ENCODE assay signal across 8 mouse cellular contexts in the genomic region with DNA sequence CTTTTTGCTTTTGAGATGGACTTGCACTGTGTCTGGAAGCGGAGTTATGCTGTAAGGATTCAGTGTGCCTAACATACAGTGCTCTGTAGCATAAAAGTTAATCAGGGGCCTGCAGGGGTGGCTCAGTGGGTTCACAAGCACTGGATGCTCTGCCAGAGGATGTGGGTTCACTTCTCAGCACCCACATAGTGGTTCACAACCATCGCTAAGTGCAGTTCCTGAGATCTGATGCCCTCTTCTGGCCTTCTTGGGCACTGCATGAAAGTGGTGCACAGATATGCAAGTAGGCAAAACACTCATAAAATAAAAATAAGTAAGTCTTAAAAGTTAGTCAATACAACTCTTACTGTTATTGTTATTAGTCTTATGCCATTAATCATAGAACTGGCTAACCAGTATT. TPM values are rescaled to one million over a fixed set of nuclear protein-coding genes. Genes with fewer than 3 reads are reported as not detected.
A peak's percentile ranks its signal among the peaks of the same experiment; 100 is the strongest.
DNase-seq lines count a peak whose midpoint lies in the region; ATAC-seq and TF ChIP-seq lines count a peak whose summit lies in the region.
"Had no signal": no experiment of that assay in that cellular context is flagged by ENCODE, and none has a peak within 500 bp of the region (broad histone marks: within the 10 kb centered on the region; RNA-seq: fewer than 3 reads in every experiment).

No protein-coding gene starts in this region.

- H3K79me2 ChIP-seq in CH12.LX (replicated peaks; ENCODE audit: control insufficient read depth, extremely low read depth, insufficient read depth, poor library complexity, severe bottlenecking), result no peaks in the 10 kb centered on the region

- TF ChIP-seq CTCF in kidney, postnatal 0 days (IDR thresholded peaks at IDR 0.05; ENCODE audit: low read depth), result peak; percentile 63
- TF ChIP-seq CTCF in CH12.LX (conservative IDR thresholded peaks at IDR 0.05 in 1 of 2, IDR thresholded peaks at IDR 0.05 in 1 of 2; ENCODE audit: low read depth in 2 of 2, low read length in 2 of 2), result peak; percentile 38 to 59; a peak in 3 of 4 replicates

- dilution Hi-C loops in CH12.LX (cut with MboI; ENCODE audit: extremely low pct_ligation_motif_present, extremely low pct_unique_long_range_greater_than_20kb, low sequenced_read_pairs), result no loop called here

- 81% methylated on average over 2 of the region's 2 CpGs for WGBS in kidney, postnatal 0 days
- WGBS in kidney, embryonic 16.5 days, result 81% methylated on average over 2 of the region's 2 CpGs

- TF ChIP-seq EP300 in CH12.LX (IDR thresholded peaks at IDR 0.05; ENCODE audit: low read length), result no peak

- H3K9ac ChIP-seq in kidney, postnatal 0 days (ENCODE audit: low read depth, low read length), result no peak overlapping the region
- no peak overlapping the region for H3K9ac ChIP-seq in kidney, embryonic 16.5 days (replicated peaks; ENCODE audit: low read length)
- H3K9ac ChIP-seq in CH12.LX (ENCODE audit: insufficient read depth, low read depth), result no peak overlapping the region

- H3K4me1 ChIP-seq in kidney, postnatal 0 days (replicated peaks; ENCODE audit: insufficient read depth, low read length), result no peaks in the 10 kb centered on the region
- H3K4me1 ChIP-seq in kidney, embryonic 16.5 days (ENCODE audit: insufficient read depth, low read length), result no peaks in the 10 kb centered on the region
- no peaks in the 10 kb centered on the region for H3K4me1 ChIP-seq in CH12.LX (ENCODE audit: control insufficient read depth in 1 of 2, insufficient read depth in 2 of 2)

- no peak overlapping the region for H3K4me2 ChIP-seq in kidney, postnatal 0 days (ENCODE audit: low read length)
- no peak overlapping the region for H3K4me2 ChIP-seq in kidney, embryonic 16.5 days (replicated peaks; ENCODE audit: low read depth, low read length)
- H3K4me2 ChIP-seq in CH12.LX (ENCODE audit: insufficient read depth, low read depth, poor library complexity, severe bottlenecking), result no peak overlapping the region

- no peaks in the 10 kb centered on the region for H3K9me3 ChIP-seq in kidney, postnatal 0 days (replicated peaks; ENCODE audit: low read length)
- H3K9me3 ChIP-seq in kidney, embryonic 16.5 days (ENCODE audit: low read length), result no peaks in the 10 kb centered on the region
- H3K9me3 ChIP-seq in CH12.LX (replicated peaks; ENCODE audit: low read length), result peaks cover 2% of the 10 kb centered on the region

- TF ChIP-seq RAD21 in CH12.LX (IDR thresholded peaks at IDR 0.05; ENCODE audit: low read depth, low read length), result peak; percentile 16

- in situ Hi-C loops in CH12.LX (cut with MboI; ENCODE audit: low pct_ligation_motif_present, low pct_unique_long_range_greater_than_20kb, low sequenced_read_pairs), result no loop called here

- no peak for TF ChIP-seq POLR2A in CH12.LX (IDR thresholded peaks at IDR 0.05; ENCODE audit: low read depth, low read length)

- ATAC-seq in kidney, postnatal 0 days (replicated peaks; ENCODE audit: low FRiP score, low read depth), result no peak
- no peak for ATAC-seq in kidney, embryonic 16.5 days (ENCODE audit: low FRiP score, low TSS enrichment)

- peaks cover 29% of the 10 kb centered on the region for H3K36me3 ChIP-seq in kidney, postnatal 0 days (ENCODE audit: insufficient read depth, low read length)
- peaks cover 56% of the 10 kb centered on the region for H3K36me3 ChIP-seq in kidney, embryonic 16.5 days (ENCODE audit: insufficient read depth, low read length)
- peaks cover 49 to 84% of the 10 kb centered on the region in 2 experiments for H3K36me3 ChIP-seq in CH12.LX (replicated peaks in 1 of 2; ENCODE audit: control insufficient read depth in 1 of 2, insufficient read depth in 1 of 2, low read length in 1 of 2)

- H3K4me3 ChIP-seq in kidney, postnatal 0 days (replicated peaks; ENCODE audit: low read depth, low read length), result no peak overlapping the region
- no peak overlapping the region for H3K4me3 ChIP-seq in kidney, embryonic 16.5 days (ENCODE audit: low read length)
- H3K4me3 ChIP-seq in CH12.LX (replicated peaks in 1 of 3; ENCODE audit: low read depth in 2 of 3, low read length in 2 of 3, poor library complexity in 1 of 3), result no peak overlapping the region

- H3K27me3 ChIP-seq in kidney, postnatal 0 days (ENCODE audit: insufficient read depth, low read length), result no peaks in the 10 kb centered on the region
- no peaks in the 10 kb centered on the region for H3K27me3 ChIP-seq in kidney, embryonic 16.5 days (ENCODE audit: insufficient read depth, low read length)
- no peaks in the 10 kb centered on the region for H3K27me3 ChIP-seq in CH12.LX (replicated peaks)

- no peak for DNase-seq in kidney, postnatal 0 days (ENCODE audit: low spot score)
- DNase-seq in CH12.LX (ENCODE audit: extremely low read depth), result no peak
- DNase-seq in T-cell, adult 2 months (ENCODE audit: low spot score), result peak; percentile 55
- peak; percentile 23 for DNase-seq in kidney, postnatal 14 days
- DNase-seq in spleen, adult 12 weeks (ENCODE audit: low spot score), result peak; percentile 37
- DNase-seq in frontal cortex, postnatal 25 days (ENCODE audit: low spot score in 2 of 2), result no peak

- no peak overlapping the region for H3K27ac ChIP-seq in kidney, postnatal 0 days
- no peak overlapping the region for H3K27ac ChIP-seq in kidney, embryonic 16.5 days (ENCODE audit: low read length)
- no peak overlapping the region for H3K27ac ChIP-seq in CH12.LX (ENCODE audit: insufficient read depth, low read depth)
- H3K27ac ChIP-seq: macrophage had no signal

TF ChIP-seq in CH12.LX, 34 proteins besides CTCF, POLR2A, EP300 and RAD21:
- TF ChIP-seq MXI1 (IDR thresholded peaks at IDR 0.05; ENCODE audit: low read depth, low read length) (no peak), SIN3A (IDR thresholded peaks at IDR 0.05; ENCODE audit: low read length) (no peak), SMC3 (IDR thresholded peaks at IDR 0.05; ENCODE audit: low read depth, low read length) (peak; percentile 30)

RNA-seq across cellular contexts. Expression of a gene that starts 6.8 kb away (rescaled TPM):
- 56.6 and 62.9 TPM in 2 replicates for polyA plus RNA-seq in kidney, postnatal 0 days (2015; fragmentation: Nextera tagmentation; extraction: Ambion mirVana)
- 33.1 and 40.4 TPM in 2 replicates for polyA plus RNA-seq in kidney, embryonic 16.5 days (2015; fragmentation: Nextera tagmentation; extraction: Ambion mirVana)
- total RNA-seq in CH12.LX (2012; rRNA removed) (6.3 and 7.7 TPM in 2 replicates), CH12.LX (2014; rRNA removed) (11.3 and 11.7 TPM in 2 replicates)
- polyA plus RNA-seq in CH12.LX (2012; ENCODE audit: insufficient read length, low read depth), result 9.0 and 9.4 TPM in 2 replicates

RNA-seq across cellular contexts. Expression of a gene that starts 7.3 kb away (rescaled TPM):
- 24.8 and 28.9 TPM in 2 replicates for polyA plus RNA-seq in kidney, postnatal 0 days (2015; fragmentation: Nextera tagmentation; extraction: Ambion mirVana)
- polyA plus RNA-seq in kidney, embryonic 16.5 days (2015; fragmentation: Nextera tagmentation; extraction: Ambion mirVana), result 41.8 and 44.3 TPM in 2 replicates
- 24.4 and 25.7 TPM in 2 replicates for total RNA-seq in CH12.LX (2012; rRNA removed)
- total RNA-seq in CH12.LX (2014; rRNA removed), result 31.4 and 40.1 TPM in 2 replicates
- polyA plus RNA-seq in CH12.LX (2012; ENCODE audit: insufficient read length, low read depth), result 31.1 and 39.6 TPM in 2 replicates

RNA-seq across cellular contexts. Expression of a gene that starts 14.1 kb away (rescaled TPM):
- 7.9 and 9.3 TPM in 2 replicates for polyA plus RNA-seq in kidney, postnatal 0 days (2015; fragmentation: Nextera tagmentation; extraction: Ambion mirVana)
- polyA plus RNA-seq in kidney, embryonic 16.5 days (2015; fragmentation: Nextera tagmentation; extraction: Ambion mirVana), result 13.0 and 13.1 TPM in 2 replicates
- total RNA-seq in CH12.LX (2012; rRNA removed) (5.5 and 5.6 TPM in 2 replicates), CH12.LX (2014; rRNA removed) (9.5 and 10.6 TPM in 2 replicates)
- 7.5 and 8.5 TPM in 2 replicates for polyA plus RNA-seq in CH12.LX (2012; ENCODE audit: insufficient read length, low read depth)

RNA-seq across cellular contexts. Expression of a gene that starts 30.0 kb away (rescaled TPM):
- 5.5 and 7.4 TPM in 2 replicates for polyA plus RNA-seq in kidney, postnatal 0 days (2015; fragmentation: Nextera tagmentation; extraction: Ambion mirVana)
- 5.2 and 6.0 TPM in 2 replicates for polyA plus RNA-seq in kidney, embryonic 16.5 days (2015; fragmentation: Nextera tagmentation; extraction: Ambion mirVana)
- not detected in 2 replicates for total RNA-seq in CH12.LX (2012; rRNA removed)
- not detected in 2 replicates for total RNA-seq in CH12.LX (2014; rRNA removed)
- polyA plus RNA-seq in CH12.LX (2012; ENCODE audit: insufficient read length, low read depth), result not detected in 2 replicates
- polyA plus RNA-seq: macrophage had no signal

RNA-seq across cellular contexts. Expression of a gene that starts 31.0 kb away (rescaled TPM):
- polyA plus RNA-seq in kidney, postnatal 0 days (2015; fragmentation: Nextera tagmentation; extraction: Ambion mirVana), result 198 and 233 TPM in 2 replicates
- 54.3 and 57.4 TPM in 2 replicates for polyA plus RNA-seq in kidney, embryonic 16.5 days (2015; fragmentation: Nextera tagmentation; extraction: Ambion mirVana)
- total RNA-seq in CH12.LX (2012; rRNA removed) (not detected in 2 replicates), CH12.LX (2014; rRNA removed) (not detected in 2 replicates)
- polyA plus RNA-seq in CH12.LX (2012; ENCODE audit: insufficient read length, low read depth), result not detected in 2 replicates

Comparison
In these comparisons a context has a peak if more than half of its experiments do, and no peak if none do; other contexts are left out.
1. DNase-seq: peak in T-cell, adult 2 months (single experiment), kidney, postnatal 14 days (single experiment) and spleen, adult 12 weeks (single experiment); none in kidney, postnatal 0 days (single experiment), CH12.LX (single experiment) and frontal cortex, postnatal 25 days (0 of 2).